Mouse (Mus musculus) brown adipose tissue, adult 24 weeks (tissue): ENCODE data around the gene Pygo1. TPM values are rescaled to one million over a fixed set of nuclear protein-coding genes. Genes with fewer than 3 reads are reported as not detected.
A peak's percentile ranks its signal among the peaks of the same experiment; 100 is the strongest.

Experiments
- H3K27ac ChIP-seq: fragments of 200-500 bp; replicated peaks from 2 replicates; pipeline ENCODE4 v1.5.1; 2012; ENCODE audit warnings: low read depth, mild to moderate bottlenecking, low read length
- H3K4me1 ChIP-seq: fragments of 200-500 bp; 2 replicates; pipeline ENCODE4 v1.6.1; 2012; ENCODE audit warnings: low read length, mixed read lengths; ENCODE audit not compliant: control insufficient read depth, insufficient read depth, insufficient read length
- H3K4me3 ChIP-seq: fragments of 200-500 bp; 2 replicates; pipeline ENCODE4 v1.5.1; 2012; ENCODE audit warnings: low read depth, mild to moderate bottlenecking, low read length, moderate library complexity; ENCODE audit not compliant: insufficient read depth
- polyA plus RNA-seq: library from polyadenylated mRNA; stranded (reverse); fragments of >200 nt; gene quantifications from 2 replicates; pipeline ENCODE4 v1.2.4, GENCODE M21; 2012; ENCODE audit not compliant: missing spikeins, insufficient read depth, insufficient read length

The Pygo1 gene
- polyA plus RNA-seq, 1 experiment = 4.0 TPM

GRCm38 (mm10) chr9:72961346-72961745 is 35.9 kb downstream of the Pygo1 start:
- H3K4me1 ChIP-seq = peaks cover 2% of the 10 kb centered on the region; the same call in 1 of the 2 replicates

GRCm38 (mm10) chr9:72961959-72962358 is 36.5 kb downstream of the Pygo1 start:
- no peak overlapping the region for H3K4me3 ChIP-seq
- no peak overlapping the region for H3K27ac ChIP-seq
- peaks cover 2% of the 10 kb centered on the region; the same call in 1 of the 2 replicates for H3K4me1 ChIP-seq

More at GRCm38 (mm10) chr9:72961346-72961745, 35.9 kb downstream of the Pygo1 start:
- Histone ChIP-seq H3K27ac (no peak overlapping the region), H3K4me3 (no peak overlapping the region)

- Histone ChIP-seq H3K27ac (no peak overlapping the region), H3K4me3 (no peak overlapping the region), H3K4me1 (no peaks in the 10 kb centered on the region)
These were observed 43.1 kb downstream of the Pygo1 start for GRCm38 (mm10) chr9:72968349-72969061.

- no peak overlapping the region for H3K27ac ChIP-seq
- H3K4me1 ChIP-seq = no peaks in the 10 kb centered on the region
- no peak overlapping the region for H3K4me3 ChIP-seq
These were observed 44.4 kb downstream of the Pygo1 start for GRCm38 (mm10) chr9:72969874-72970273.

- H3K4me1 ChIP-seq = no peaks in the 10 kb centered on the region
- H3K4me3 ChIP-seq = no peak overlapping the region
- H3K27ac ChIP-seq = no peak overlapping the region
These were observed 47.0 kb downstream of the Pygo1 start for GRCm38 (mm10) chr9:72972435-72972834.

- H3K4me3 ChIP-seq = no peak overlapping the region
- H3K27ac ChIP-seq = no peak overlapping the region
- no peaks in the 10 kb centered on the region for H3K4me1 ChIP-seq
These were observed 47.5 kb downstream of the Pygo1 start for GRCm38 (mm10) chr9:72972984-72973383.

- Histone ChIP-seq H3K4me1 (no peaks in the 10 kb centered on the region), H3K4me3 (no peak overlapping the region), H3K27ac (no peak overlapping the region)
These were observed 49.3 kb downstream of the Pygo1 start for GRCm38 (mm10) chr9:72974734-72975133.

GRCm38 (mm10) chr9:72975242-72975641 is 49.8 kb downstream of the Pygo1 start:
- Histone ChIP-seq H3K27ac (no peak overlapping the region), H3K4me1 (no peaks in the 10 kb centered on the region), H3K4me3 (no peak overlapping the region)

GRCm38 (mm10) chr9:72983066-72983465 is 57.6 kb downstream of the Pygo1 start:
- Histone ChIP-seq H3K4me1 (peaks cover 2% of the 10 kb centered on the region; the same call in 1 of the 2 replicates), H3K4me3 (no peak overlapping the region), H3K27ac (no peak overlapping the region)

- Histone ChIP-seq H3K27ac (0 out of 2 replicates have a peak within 1 kb of the TSS, but pooled peaks have one; percentile 28), H3K4me3 (peak within 1 kb of the TSS; percentile 94), H3K4me1 (peaks cover 2% of the 10 kb centered on the region; the same call in 1 of the 2 replicates)
These were observed 60.1 kb downstream of the Pygo1 start, which contains the start of the genes Ccpg1os and Ccpg1 for GRCm38 (mm10) chr9:72985250-72986220. Ccpg1os (minus strand) TSS chr9:72985382. Ccpg1 (plus strand) TSS chr9:72985429.

GRCm38 (mm10) chr9:72987703-72988102 is 62.3 kb downstream of the Pygo1 start:
- Histone ChIP-seq H3K4me1 (peaks cover 2% of the 10 kb centered on the region; the same call in 1 of the 2 replicates), H3K27ac (no peak overlapping the region), H3K4me3 (no peak overlapping the region)

GRCm38 (mm10) chr9:72988706-72989105 is 63.3 kb downstream of the Pygo1 start:
- Histone ChIP-seq H3K27ac (no peak overlapping the region), H3K4me3 (no peak overlapping the region), H3K4me1 (peaks cover 2% of the 10 kb centered on the region; the same call in 1 of the 2 replicates)

- Histone ChIP-seq H3K4me3 (no peak overlapping the region), H3K4me1 (peaks cover 2% of the 10 kb centered on the region; the same call in 1 of the 2 replicates)
These were observed 66.0 kb downstream of the Pygo1 start for GRCm38 (mm10) chr9:72991420-72991819.

GRCm38 (mm10) chr9:72992576-72992975 is 67.1 kb downstream of the Pygo1 start:
- Histone ChIP-seq H3K4me1 (no peaks in the 10 kb centered on the region; the same call in 1 of the 2 replicates), H3K27ac (no peak overlapping the region), H3K4me3 (no peak overlapping the region)

More at GRCm38 (mm10) chr9:72991420-72991819, 66.0 kb downstream of the Pygo1 start:
- no peak overlapping the region for H3K27ac ChIP-seq

- no peak overlapping the region for H3K27ac ChIP-seq
- H3K4me3 ChIP-seq = no peak overlapping the region
- H3K4me1 ChIP-seq = no peaks in the 10 kb centered on the region
These were observed 70.7 kb downstream of the Pygo1 start for GRCm38 (mm10) chr9:72996167-72996566.
